ENCODE assay signal across 8 mouse cellular contexts in the genomic region with DNA sequence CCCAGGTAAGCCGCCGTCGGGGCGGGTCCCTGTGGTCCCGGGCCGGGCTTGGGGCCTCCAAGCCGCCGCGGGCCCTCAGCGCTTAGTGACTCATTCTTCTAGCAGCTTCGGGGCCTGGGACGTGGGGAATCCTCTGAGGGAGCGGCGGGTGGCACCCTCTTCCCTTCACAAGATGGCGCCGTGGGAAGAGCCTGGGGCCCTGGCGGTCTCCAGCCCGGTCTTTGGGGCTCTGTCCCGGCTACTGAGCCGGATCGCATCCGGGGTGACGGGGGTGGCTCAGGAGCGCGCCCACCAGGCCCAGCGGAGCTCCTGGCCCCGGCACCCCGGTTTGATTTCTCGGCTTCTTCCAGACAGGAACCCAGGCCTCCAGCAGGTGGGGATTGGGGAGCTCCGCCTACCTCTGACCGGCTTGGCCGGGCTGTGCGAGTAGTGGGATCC. TPM values are rescaled to one million over a fixed set of nuclear protein-coding genes. Genes with fewer than 3 reads are reported as not detected.
DNase-seq lines count a peak whose midpoint lies in the region; ATAC-seq lines count a peak whose summit lies in the region.

No protein-coding gene starts in this region.

- under 1% methylated on average over 33 of the region's 33 CpGs for WGBS in embryonic facial prominence, embryonic 10.5 days
- 0% methylated on average over 33 of the region's 33 CpGs for WGBS in limb, embryonic 13.5 days
- WGBS in midbrain, embryonic 14.5 days, result under 1% methylated on average over 33 of the region's 33 CpGs

- peak; percentile 58 for DNase-seq in 416B (ENCODE audit: low read depth)
- DNase-seq in embryonic facial prominence, embryonic 10.5 days (ENCODE audit: low spot score), result peak; percentile 72
- peak; percentile 22 for DNase-seq in heart, adult 8-10 months (ENCODE audit: low spot score)
- DNase-seq in kidney, adult 9 months, result peak; percentile 57
- peak; percentile 66 for DNase-seq in midbrain, embryonic 14.5 days
- DNase-seq in splenic B cell, adult 2 months (ENCODE audit: low read depth, low spot score), result peak; percentile 54

- ATAC-seq in activated CD4-positive, CD25-positive, alpha-beta regulatory T cell, adult 4 months, result peak; percentile 6
- ATAC-seq in limb, embryonic 13.5 days (ENCODE audit: low FRiP score, low read depth), result peak; percentile 8
- peak; percentile 0; the same call in 1 of the 2 replicates for ATAC-seq in midbrain, embryonic 14.5 days (ENCODE audit: low FRiP score, low TSS enrichment)

- peak overlapping the region; percentile 95 for H3K4me3 ChIP-seq in embryonic facial prominence, embryonic 10.5 days
- H3K4me3 ChIP-seq in limb, embryonic 13.5 days, result peak overlapping the region; percentile 94
- peak overlapping the region; percentile 96 for H3K4me3 ChIP-seq in midbrain, embryonic 14.5 days (replicated peaks; ENCODE audit: low read depth, low read length)

- H3K27me3 ChIP-seq in embryonic facial prominence, embryonic 10.5 days (replicated peaks; ENCODE audit: low read depth, poor library complexity, severe bottlenecking), result no peaks in the 10 kb centered on the region
- no peaks in the 10 kb centered on the region for H3K27me3 ChIP-seq in limb, embryonic 13.5 days
- H3K27me3 ChIP-seq in midbrain, embryonic 14.5 days (ENCODE audit: control insufficient read depth, insufficient read depth, low read length), result no peaks in the 10 kb centered on the region
- H3K27me3 ChIP-seq in splenic B cell, adult 2 months (ENCODE audit: control insufficient read depth, insufficient read depth, low read length, poor library complexity, severe bottlenecking), result no peaks in the 10 kb centered on the region

- H3K4me2 ChIP-seq in limb, embryonic 13.5 days (replicated peaks), result peak overlapping the region; percentile 74
- peak overlapping the region; percentile 90 for H3K4me2 ChIP-seq in midbrain, embryonic 14.5 days (ENCODE audit: low read length)

- peaks cover 23% of the 10 kb centered on the region for H3K4me1 ChIP-seq in embryonic facial prominence, embryonic 10.5 days
- peaks cover 23% of the 10 kb centered on the region for H3K4me1 ChIP-seq in limb, embryonic 13.5 days
- peaks cover 17% of the 10 kb centered on the region for H3K4me1 ChIP-seq in midbrain, embryonic 14.5 days (ENCODE audit: control insufficient read depth, insufficient read depth, low read length)

- H3K9ac ChIP-seq in limb, embryonic 13.5 days, result peak overlapping the region; percentile 98
- H3K9ac ChIP-seq in midbrain, embryonic 14.5 days (replicated peaks; ENCODE audit: low read length), result peak overlapping the region; percentile 95

- peaks cover 10% of the 10 kb centered on the region for H3K36me3 ChIP-seq in embryonic facial prominence, embryonic 10.5 days (replicated peaks)
- peaks cover 7% of the 10 kb centered on the region for H3K36me3 ChIP-seq in limb, embryonic 13.5 days
- peaks cover 6% of the 10 kb centered on the region; the same call in 1 of the 2 replicates for H3K36me3 ChIP-seq in midbrain, embryonic 14.5 days (ENCODE audit: control insufficient read depth, insufficient read depth, low read length)
- H3K36me3 ChIP-seq in splenic B cell, adult 2 months (ENCODE audit: control insufficient read depth, insufficient read depth, low read length, poor library complexity, severe bottlenecking), result no peaks in the 10 kb centered on the region

- H3K9me3 ChIP-seq in embryonic facial prominence, embryonic 10.5 days, result no peaks in the 10 kb centered on the region
- H3K9me3 ChIP-seq in limb, embryonic 13.5 days, result no peaks in the 10 kb centered on the region
- H3K9me3 ChIP-seq in midbrain, embryonic 14.5 days (ENCODE audit: control insufficient read depth, low read length), result no peaks in the 10 kb centered on the region

- H3K27ac ChIP-seq in embryonic facial prominence, embryonic 10.5 days (replicated peaks), result peak overlapping the region; percentile 96
- H3K27ac ChIP-seq in limb, embryonic 13.5 days, result peak overlapping the region; percentile 99
- H3K27ac ChIP-seq in midbrain, embryonic 14.5 days (replicated peaks; ENCODE audit: low read depth, low read length), result peak overlapping the region; percentile 99

RNA-seq across cellular contexts. Expression of gene Rab5a, which starts 0.6 kb away (rescaled TPM):
- 10 to 100 TPM; 15.6 to 15.9 TPM for polyA plus RNA-seq in activated CD4-positive, CD25-positive, alpha-beta regulatory T cell, adult 4 months (2017; shearing (Covaris generic))
- polyA plus RNA-seq in embryonic facial prominence, embryonic 10.5 days (2016; fragmentation: Nextera tagmentation; extraction: Ambion mirVana), result 59.9 and 63.9 TPM in 2 replicates
- 10 to 100 TPM; 52.6 to 57.1 (median 53.8) TPM for total RNA-seq in heart, adult 8-10 months (2022)
- 74.4 and 77.9 TPM in 2 replicates for polyA plus RNA-seq in limb, embryonic 13.5 days (2015; fragmentation: Nextera tagmentation; extraction: Ambion mirVana)
- polyA plus RNA-seq in midbrain, embryonic 14.5 days (2014; fragmentation: Nextera tagmentation; extraction: Ambion mirVana), result 105 and 110 TPM in 2 replicates

RNA-seq across cellular contexts. Expression of gene Efhb, which starts 16.5 kb away (rescaled TPM):
- under 1 TPM in 1 of 2 experiments, not detected in 1; 0.46 TPM for polyA plus RNA-seq in activated CD4-positive, CD25-positive, alpha-beta regulatory T cell, adult 4 months (2017; shearing (Covaris generic))
- 0.49 and 0.50 TPM in 2 replicates for polyA plus RNA-seq in embryonic facial prominence, embryonic 10.5 days (2016; fragmentation: Nextera tagmentation; extraction: Ambion mirVana)
- under 1 TPM in 2 of 4 experiments, not detected in 2; 0.11 to 0.16 TPM for total RNA-seq in heart, adult 8-10 months (2022)
- polyA plus RNA-seq in limb, embryonic 13.5 days (2015; fragmentation: Nextera tagmentation; extraction: Ambion mirVana), result 0.33 and 0.45 TPM in 2 replicates
- polyA plus RNA-seq in midbrain, embryonic 14.5 days (2014; fragmentation: Nextera tagmentation; extraction: Ambion mirVana), result 0.94 and 0.97 TPM in 2 replicates

RNA-seq across cellular contexts. Expression of gene Pp2d1, which starts 59.6 kb away (rescaled TPM):
- polyA plus RNA-seq in activated CD4-positive, CD25-positive, alpha-beta regulatory T cell, adult 4 months (2017; shearing (Covaris generic)), result 1 to 10 TPM in 1 of 2 experiments, under 1 TPM in 1; 0.47 to 1.2 TPM
- 0.29 and 0.49 TPM in 2 replicates for polyA plus RNA-seq in embryonic facial prominence, embryonic 10.5 days (2016; fragmentation: Nextera tagmentation; extraction: Ambion mirVana)
- not detected for total RNA-seq in heart, adult 8-10 months (2022)
- polyA plus RNA-seq in limb, embryonic 13.5 days (2015; fragmentation: Nextera tagmentation; extraction: Ambion mirVana), result 0.19 and 0.34 TPM in 2 replicates
- 0.49 and 0.66 TPM in 2 replicates for polyA plus RNA-seq in midbrain, embryonic 14.5 days (2014; fragmentation: Nextera tagmentation; extraction: Ambion mirVana)

Comparison
In these comparisons a context has a peak if more than half of its experiments do, and no peak if none do; other contexts are left out.
1. Peak in every context shown above with its lines: DNase-seq, ATAC-seq, H3K4me3 ChIP-seq and H3K27ac ChIP-seq.
2. DNase-seq: peak in every context shown above with its lines; median percentile 72 in embryonic facial prominence, embryonic 10.5 days; 66 in midbrain, embryonic 14.5 days; 58 in 416B; 57 in kidney, adult 9 months; 54 in splenic B cell, adult 2 months; 22 in heart, adult 8-10 months.